Mouse (Mus musculus) Patski (cell line): ENCODE measurements around the gene Maml3. TPM values are rescaled to one million over a fixed set of nuclear protein-coding genes. Genes with fewer than 3 reads are reported as not detected.

Source experiments
- ATAC-seq: fragments of 100-300 bp; one replicate; pipeline ENCODE4 v1.8.0; 2021
- CTCF ChIA-PET: fragments of 350-600 bp; sonication (Branson Sonifier 250); formaldehyde crosslinking; loops from one replicate; lab custom pipeline; 2022; ENCODE audit warnings: inconsistent platforms; lab: Charles Lee
- POLR2A ChIA-PET: fragments of 350-600 bp; sonication (Branson Sonifier 250); formaldehyde crosslinking; loops from one replicate; lab custom pipeline; 2022; ENCODE audit warnings: antibody characterized with exemption, inconsistent platforms; lab: Charles Lee
- DNase-seq: peaks from one replicate; pipeline ENCODE4 v3.0.0-alpha.2; 2011; ENCODE audit warnings: low read depth, low spot score
- H3K27me3 ChIP-seq: fragments of 371-371 bp; one replicate; pipeline ENCODE4 v1.5.1; 2021
- CTCF ChIP-seq: fragments of 100-300 bp; IDR thresholded peaks from one replicate; pipeline ENCODE4 v1.5.1; 2021
- in situ Hi-C: fragments of 300-500 bp; cut with MboI; formaldehyde crosslinking; loops from 3 replicates; pipeline ENCODE4 v1.11.1; 2018; ENCODE audit warnings: low pct_unique_long_range_greater_than_20kb, mixed read lengths
- polyA plus RNA-seq: library from polyadenylated mRNA; unstranded; gene quantifications from one replicate; pipeline ENCODE4 v1.2.3, GENCODE M21; 2021

The Maml3 gene
- polyA plus RNA-seq, 1 experiment from 2014 or later = 7.7 TPM

DNA sequence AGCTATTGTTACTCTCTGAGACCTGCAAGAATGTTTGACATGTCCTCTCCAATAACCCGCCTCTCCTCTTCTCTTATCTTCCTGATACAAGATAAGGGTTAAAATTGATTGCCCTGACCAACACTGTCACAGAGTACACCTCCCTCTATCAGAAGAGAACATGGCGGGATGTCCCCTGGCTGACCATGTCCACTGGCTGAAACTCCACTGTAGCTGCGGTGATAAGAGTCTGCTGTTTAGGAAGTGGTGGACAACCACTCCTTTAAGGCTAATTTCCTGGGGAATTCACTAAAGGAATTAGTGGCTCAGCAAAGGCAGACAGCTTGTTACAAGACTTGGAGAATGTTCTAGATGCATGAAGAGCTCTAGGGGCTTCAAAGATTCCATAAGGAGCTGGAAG, 371.2 kb downstream of the Maml3 start:
- CTCF ChIA-PET = interaction anchor here (1.4 to 1.6 kb wide), 2 partner anchors 33 to 46 kb away, joined by 3 to 4 read pairs; no protein-coding TSS in a partner anchor
- no peak for ATAC-seq
- POLR2A ChIA-PET = no interaction called here
- in situ Hi-C loops = no loop called here
- no peaks in the 10 kb centered on the region for H3K27me3 ChIP-seq
- no peak for TF ChIP-seq CTCF
- no peak for DNase-seq

DNA sequence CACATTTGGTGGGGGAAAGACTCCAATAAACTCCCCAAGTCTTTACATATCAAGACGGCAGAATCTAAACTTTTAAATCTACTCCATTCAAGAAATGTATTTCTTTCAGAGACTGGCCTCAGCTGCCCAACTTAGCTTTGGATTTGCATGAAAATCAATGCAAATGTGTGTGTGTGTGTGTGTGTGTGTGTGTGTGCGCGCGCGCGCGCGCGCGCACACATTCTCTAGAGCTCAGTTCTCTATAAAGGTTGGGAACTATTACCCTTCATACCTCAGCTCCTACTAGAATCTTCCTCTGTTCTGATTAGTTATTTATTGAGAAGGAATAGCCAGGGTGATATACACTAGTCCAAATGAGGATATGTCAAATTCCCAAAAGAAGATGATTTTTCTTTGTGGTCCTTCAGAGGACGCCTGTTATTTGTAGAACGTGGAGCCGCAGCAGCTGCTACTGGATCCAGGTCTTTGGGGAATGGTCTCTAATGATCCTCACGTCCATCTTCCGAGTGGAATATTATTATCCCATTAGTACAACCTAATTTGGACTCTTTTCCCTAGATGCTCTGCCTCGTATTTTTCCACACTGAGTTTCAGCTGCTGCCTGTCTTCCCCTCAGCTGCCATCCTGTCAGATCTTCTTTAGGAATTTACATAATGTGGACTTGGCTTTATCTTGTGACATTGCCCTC, 372.8 kb downstream of the Maml3 start:
- ChIA-PET POLR2A (no interaction called here), CTCF (interaction anchor here (0.7 to 2.8 kb wide), 4 partner anchors 11 to 375 kb away, joined by 3 to 12 read pairs (median 3); no protein-coding TSS in a partner anchor)
- no peaks in the 10 kb centered on the region for H3K27me3 ChIP-seq
- ATAC-seq (no peak), DNase-seq (no peak)
- no peak for TF ChIP-seq CTCF
- in situ Hi-C loops = no loop called here

DNA sequence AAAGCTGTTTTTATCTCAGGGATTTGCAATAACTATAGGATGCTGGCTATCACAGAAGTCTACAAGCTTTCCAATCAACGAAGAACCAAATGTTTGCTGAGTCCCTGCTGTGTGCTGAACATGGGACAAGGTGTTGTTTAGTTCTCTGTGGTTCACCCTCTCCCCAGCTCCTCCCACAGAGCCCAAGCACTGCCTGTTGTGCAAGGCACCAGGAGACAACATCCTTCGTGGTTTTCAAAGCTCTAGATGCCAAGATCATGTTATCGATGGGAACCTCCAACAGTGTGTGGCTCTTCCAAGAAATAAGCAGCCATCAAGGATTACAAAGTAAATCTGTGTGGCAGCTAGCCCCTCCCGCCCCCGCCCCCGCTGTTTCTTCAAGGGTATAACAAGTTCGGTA, 374.2 kb downstream of the Maml3 start:
- in situ Hi-C loops = no loop called here
- DNase-seq (no peak), ATAC-seq (no peak)
- no peaks in the 10 kb centered on the region for H3K27me3 ChIP-seq
- CTCF ChIA-PET = interaction anchor here (0.8 to 2.8 kb wide), 3 partner anchors 9 to 16 kb away, joined by 3 to 12 read pairs (median 11); no protein-coding TSS in a partner anchor
- POLR2A ChIA-PET = no interaction called here
- TF ChIP-seq CTCF = no peak

DNA sequence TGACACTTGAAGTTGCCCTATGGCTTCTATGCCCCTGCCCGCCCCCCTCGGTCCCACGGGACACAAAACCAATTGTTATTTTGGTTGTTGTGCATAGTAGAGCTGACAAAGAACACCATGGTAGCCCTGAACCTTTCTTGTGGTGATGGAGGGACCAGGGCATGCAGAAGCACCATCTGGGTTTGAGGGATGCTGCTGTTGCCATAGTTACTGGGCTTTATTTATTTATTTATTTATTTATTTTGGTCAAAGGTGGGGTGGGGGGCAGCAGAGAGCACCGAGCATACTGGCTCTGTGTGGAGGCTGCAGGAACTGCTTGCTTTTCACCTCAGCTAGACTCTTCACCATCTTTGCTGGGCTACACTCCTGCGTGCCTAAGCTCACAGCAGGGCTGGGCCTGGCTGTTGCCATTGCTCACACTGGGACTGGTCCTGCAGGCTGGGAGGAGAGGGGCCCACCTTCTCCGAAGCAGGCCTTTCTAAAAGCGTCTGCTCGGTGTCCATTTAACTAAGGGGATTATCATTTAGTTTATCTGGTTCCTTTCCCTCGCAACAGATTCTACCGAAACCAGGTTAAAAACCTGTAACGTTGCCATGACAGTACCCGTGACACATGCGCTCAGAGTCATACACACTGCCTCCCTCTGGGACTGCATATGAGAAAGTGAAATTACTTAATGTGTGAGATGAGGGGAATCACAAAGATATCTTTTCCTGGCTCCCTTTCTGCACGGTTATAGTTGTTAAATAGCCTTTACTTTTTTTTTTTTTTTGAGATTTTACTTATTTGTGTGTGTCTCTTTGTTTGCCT, 375.6 kb downstream of the Maml3 start:
- TF ChIP-seq CTCF = no peak
- H3K27me3 ChIP-seq = no peaks in the 10 kb centered on the region
- no peak for DNase-seq
- ChIA-PET CTCF (interaction anchor here (2.6 to 2.8 kb wide), 2 partner anchors 8 to 10 kb away, joined by 11 to 12 read pairs; no protein-coding TSS in a partner anchor), POLR2A (no interaction called here)
- ATAC-seq = no peak
- in situ Hi-C loops = no loop called here

DNA sequence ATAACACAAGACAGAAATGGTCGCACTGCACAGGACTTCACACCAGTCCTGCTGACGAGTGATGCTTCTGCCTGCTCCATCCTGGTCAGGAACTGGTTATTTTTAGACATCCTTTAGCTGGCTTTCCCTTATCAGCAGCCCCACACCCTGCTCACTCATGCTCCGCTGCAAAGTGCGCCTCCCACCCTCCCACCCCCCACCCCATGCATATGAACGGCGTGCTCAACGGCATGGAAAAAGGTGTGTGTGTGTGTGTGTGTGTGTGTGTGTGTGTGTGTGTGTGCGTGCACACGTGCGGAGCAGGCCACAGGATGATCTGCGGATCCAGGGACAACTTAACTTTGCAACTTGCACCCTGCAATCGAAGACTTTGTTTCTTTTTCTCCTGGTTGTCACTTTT, 376.4 kb downstream of the Maml3 start:
- ChIA-PET CTCF (interaction anchor here (1.2 to 1.5 kb wide), 2 partner anchors 10 to 16 kb away, joined by 3 to 4 read pairs; no protein-coding TSS in a partner anchor), POLR2A (no interaction called here)
- ATAC-seq (no peak), DNase-seq (no peak)
- H3K27me3 ChIP-seq = no peaks in the 10 kb centered on the region
- no peak for TF ChIP-seq CTCF
- in situ Hi-C loops = no loop called here

DNA sequence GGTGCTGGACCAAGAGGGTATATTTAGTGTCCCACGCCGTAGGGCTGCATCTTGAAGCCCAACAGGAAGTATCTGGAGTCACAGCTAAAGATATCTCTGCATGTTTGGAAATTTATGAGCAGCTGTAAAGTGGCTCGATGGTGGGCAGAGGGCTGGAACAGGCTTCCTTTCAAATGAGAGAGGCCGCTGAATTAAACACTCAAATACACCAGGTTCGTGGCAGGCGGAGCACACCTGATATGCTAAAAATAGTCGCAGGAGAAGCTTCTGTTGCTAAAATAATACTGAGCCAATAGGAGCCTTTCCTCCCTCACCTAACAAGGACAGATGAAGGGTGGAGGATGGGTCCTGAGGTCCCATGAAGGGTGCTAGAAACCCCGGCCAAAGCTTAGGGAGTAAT, 376.9 kb downstream of the Maml3 start:
- CTCF ChIA-PET = interaction anchor here (1.2 to 3.0 kb wide), 3 partner anchors 11 to 16 kb away, joined by 3 to 7 read pairs (median 4); no protein-coding TSS in a partner anchor
- H3K27me3 ChIP-seq = no peaks in the 10 kb centered on the region

DNA sequence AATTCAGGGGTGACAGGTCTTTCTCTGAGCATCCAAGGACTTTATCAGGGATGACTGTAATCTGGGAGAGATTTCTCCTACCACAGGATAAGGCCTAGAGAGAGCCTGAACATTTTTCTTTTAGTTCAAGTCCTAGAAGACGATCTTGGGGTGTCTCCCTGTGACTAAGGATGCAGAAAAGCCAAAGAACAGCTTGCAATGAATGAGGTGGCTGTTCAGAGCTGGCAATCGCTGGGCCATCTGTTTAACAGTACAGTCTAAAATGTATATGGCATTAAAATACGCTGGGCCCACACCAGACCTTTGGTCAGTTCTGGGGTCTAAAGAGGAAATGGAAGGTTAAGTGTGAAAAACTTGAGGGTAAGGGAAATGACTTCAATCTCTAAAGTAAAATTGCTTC, 377.4 kb downstream of the Maml3 start:
- in situ Hi-C loops = no loop called here
- ATAC-seq (no peak), DNase-seq (no peak)
- TF ChIP-seq CTCF = no peak
- ChIA-PET CTCF (interaction anchor here (1.2 to 3.0 kb wide), 3 partner anchors 10 to 17 kb away, joined by 3 to 7 read pairs (median 4); no protein-coding TSS in a partner anchor), POLR2A (no interaction called here)
- H3K27me3 ChIP-seq = no peaks in the 10 kb centered on the region

More for the DNA sequence above, 376.9 kb downstream of the Maml3 start:
- DNase-seq (no peak), ATAC-seq (no peak)
- no peak for TF ChIP-seq CTCF
- in situ Hi-C loops = no loop called here
- POLR2A ChIA-PET = no interaction called here

DNA sequence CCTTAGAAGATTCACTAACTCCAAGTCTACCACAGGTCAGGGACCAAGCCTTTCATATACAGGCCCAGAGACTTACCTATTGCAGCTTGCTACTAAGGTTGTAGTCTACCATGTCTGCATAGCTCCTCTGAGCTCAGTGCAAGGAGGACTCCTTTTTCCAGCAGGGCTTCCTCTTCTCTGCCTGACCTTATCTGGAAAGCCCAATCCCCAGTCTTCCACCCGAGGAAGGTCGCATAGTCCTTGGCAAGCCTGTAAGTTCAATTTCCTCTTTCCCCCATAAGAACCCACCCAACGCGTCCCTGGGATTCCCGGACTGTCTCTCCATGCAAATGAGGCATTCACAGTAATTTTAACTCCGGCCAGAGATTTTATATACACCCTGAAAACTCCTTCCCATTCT, 378.6 kb downstream of the Maml3 start:
- ATAC-seq (no peak), DNase-seq (no peak)
- TF ChIP-seq CTCF = no peak
- H3K27me3 ChIP-seq = no peaks in the 10 kb centered on the region
- in situ Hi-C loops = no loop called here
- ChIA-PET CTCF (interaction anchor here (0.9 to 3.0 kb wide), 4 partner anchors 9 to 59 kb away, joined by 3 to 7 read pairs (median 4); no protein-coding TSS in a partner anchor), POLR2A (no interaction called here)

DNA sequence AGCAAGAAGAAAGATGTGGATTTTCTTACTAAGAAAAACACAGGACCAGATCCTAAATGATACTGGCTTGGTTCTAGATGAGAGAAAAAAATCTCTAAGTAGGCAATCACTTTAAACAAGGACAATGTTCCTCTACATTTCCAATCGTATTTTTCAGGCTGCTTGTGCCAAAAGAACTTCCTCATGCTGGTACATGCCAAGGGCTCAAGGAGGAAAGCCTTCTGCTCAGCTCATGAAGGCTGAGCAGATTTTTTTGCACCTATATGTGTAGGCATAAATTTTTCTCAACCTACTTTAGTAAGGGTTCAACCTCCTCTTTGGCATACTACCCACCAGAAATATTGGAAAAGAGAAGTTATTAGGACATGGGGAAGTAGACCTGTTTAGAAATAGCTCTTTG, 384.9 kb downstream of the Maml3 start:
- ATAC-seq (no peak), DNase-seq (no peak)
- in situ Hi-C loops = no loop called here
- POLR2A ChIA-PET = no interaction called here
- TF ChIP-seq CTCF = no peak
- CTCF ChIA-PET = interaction anchor here (2.7 to 2.9 kb wide), 2 partner anchors 11 kb away, joined by 12 read pairs; no protein-coding TSS in a partner anchor
- H3K27me3 ChIP-seq = no peaks in the 10 kb centered on the region

DNA sequence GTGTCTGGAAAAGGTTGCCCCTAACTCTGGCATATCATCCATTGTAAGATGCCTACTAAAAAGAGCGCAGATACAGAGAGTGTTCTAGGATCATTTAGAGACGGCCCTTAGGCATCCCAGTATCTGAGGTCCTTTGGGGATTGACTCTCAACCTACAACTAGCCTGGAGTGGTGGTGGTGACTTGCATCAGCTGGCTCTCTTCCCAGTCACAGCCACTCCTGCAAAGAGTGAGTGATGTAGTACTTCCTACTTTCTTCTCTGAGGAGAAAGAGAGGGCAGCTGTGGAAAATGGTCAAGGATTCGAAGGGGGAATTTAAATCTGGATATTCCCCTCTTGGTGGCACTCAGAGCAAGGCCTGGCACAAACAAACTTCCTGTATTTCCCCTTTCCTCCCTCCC, 385.5 kb downstream of the Maml3 start:
- DNase-seq = no peak

More for the DNA sequence above, 385.5 kb downstream of the Maml3 start:
- ChIA-PET POLR2A (no interaction called here), CTCF (interaction anchor here (0.7 to 2.9 kb wide), 3 partner anchors 9 to 14 kb away, joined by 3 to 12 read pairs (median 3); no protein-coding TSS in a partner anchor)
- H3K27me3 ChIP-seq = no peaks in the 10 kb centered on the region
- in situ Hi-C loops = no loop called here
- TF ChIP-seq CTCF = no peak
- peak; percentile 28 for ATAC-seq
